Mouse (Mus musculus): ENCODE measurements around the gene Cfap299. TPM values are rescaled to one million over a fixed set of nuclear protein-coding genes. Genes with fewer than 3 reads are reported as not detected.

Gene Cfap299
- polyA plus RNA-seq, 1 experiment from 2014 or later, result 1.5 TPM

DNA sequence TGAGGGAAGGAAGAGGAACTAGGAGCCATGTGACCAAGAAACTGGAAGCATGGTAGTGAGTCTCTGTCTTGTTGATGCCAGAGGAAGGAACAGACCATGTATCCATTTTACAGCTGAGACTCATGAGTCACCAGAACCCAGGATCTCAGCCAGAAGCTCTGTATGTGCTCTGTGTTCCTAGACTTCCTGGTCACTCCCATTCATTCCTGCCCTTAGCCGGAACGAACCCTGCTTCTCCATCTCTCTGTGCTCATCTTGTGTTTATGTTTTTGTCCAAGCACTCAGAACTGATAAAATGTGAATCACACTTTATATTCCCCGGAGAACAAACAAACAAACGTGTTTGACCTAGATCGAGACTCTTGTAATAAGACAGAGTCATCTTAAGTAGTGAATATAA lies 36.2 kb downstream of the Cfap299 start:
- Histone ChIP-seq H3K4me2 (ENCODE audit: low read length) (no peak overlapping the region), H3K4me1 (ENCODE audit: control insufficient read depth, insufficient read depth, low read length) (no peaks in the 10 kb centered on the region), H3K27me3 (replicated peaks; ENCODE audit: control insufficient read depth, insufficient read depth, low read length) (no peaks in the 10 kb centered on the region), H3K9ac (ENCODE audit: low read length) (no peak overlapping the region), H3K36me3 (ENCODE audit: control insufficient read depth, insufficient read depth, low read length) (no peaks in the 10 kb centered on the region), H3K9me3 (replicated peaks; ENCODE audit: control insufficient read depth, low read length) (no peaks in the 10 kb centered on the region), H3K4me3 (ENCODE audit: low read depth, low read length) (no peak overlapping the region), H3K27ac (ENCODE audit: low read depth, low read length) (no peak overlapping the region)
- no peak for DNase-seq (ENCODE audit: low spot score)
- ATAC-seq, result no peak
- 85% methylated on average over 5 of the region's 5 CpGs for WGBS

DNA sequence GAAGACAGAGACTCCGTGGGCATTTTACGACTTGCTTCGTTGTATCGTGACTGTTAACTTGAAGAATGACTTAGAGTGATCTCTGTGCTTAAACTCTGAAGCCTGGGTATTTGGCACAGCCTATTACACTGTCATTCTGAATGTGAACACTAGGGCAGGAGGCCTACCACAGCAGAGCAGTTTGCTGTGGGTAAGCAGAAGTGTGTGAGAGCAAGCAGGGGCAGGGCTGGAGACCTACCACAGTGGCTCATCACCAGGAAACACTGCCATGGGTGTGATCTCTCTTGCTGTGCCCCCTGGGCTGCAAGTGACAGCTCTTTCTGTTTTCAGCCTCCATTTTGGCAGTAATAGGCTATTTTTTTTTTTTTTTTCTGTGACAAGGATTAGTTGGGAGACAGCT lies 39.7 kb downstream of the Cfap299 start:
- ATAC-seq, result peak; percentile 58; the same call in 1 of the 2 replicates
- no peak overlapping the region for H3K4me3 ChIP-seq (ENCODE audit: low read depth, low read length)
- no peak overlapping the region for H3K4me2 ChIP-seq (ENCODE audit: low read length)
- 81% methylated on average over 4 of the region's 4 CpGs for WGBS
- no peaks in the 10 kb centered on the region for H3K4me1 ChIP-seq (ENCODE audit: control insufficient read depth, insufficient read depth, low read length)
- no peaks in the 10 kb centered on the region for H3K9me3 ChIP-seq (replicated peaks; ENCODE audit: control insufficient read depth, low read length)
- no peaks in the 10 kb centered on the region for H3K36me3 ChIP-seq (ENCODE audit: control insufficient read depth, insufficient read depth, low read length)
- H3K27me3 ChIP-seq (replicated peaks; ENCODE audit: control insufficient read depth, insufficient read depth, low read length), result no peaks in the 10 kb centered on the region
- H3K27ac ChIP-seq (ENCODE audit: low read depth, low read length), result no peak overlapping the region
- no peak overlapping the region for H3K9ac ChIP-seq (ENCODE audit: low read length)
- peak; percentile 33 for DNase-seq (ENCODE audit: low spot score)

DNA sequence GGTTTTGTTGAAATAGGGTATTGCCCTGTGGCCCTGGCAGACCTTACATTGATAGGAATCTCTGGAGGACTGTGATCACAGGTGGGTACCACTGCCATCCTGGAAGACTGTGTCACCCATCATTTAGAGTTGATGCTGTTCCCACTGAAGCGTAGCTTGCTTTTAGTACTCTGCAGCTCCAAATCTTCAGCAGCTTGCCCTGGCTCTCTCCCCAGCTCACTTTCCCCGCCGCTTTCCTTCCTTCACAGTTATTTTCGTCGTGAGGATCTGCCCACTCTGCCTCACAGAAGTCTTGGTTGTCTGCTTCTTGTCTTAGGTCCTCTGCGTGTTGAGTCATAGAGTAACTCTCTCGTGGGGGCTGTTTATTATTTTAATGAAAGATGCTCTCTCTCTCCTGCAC lies 40.3 kb downstream of the Cfap299 start:
- DNase-seq (ENCODE audit: low spot score), result no peak
- no peak for ATAC-seq
- H3K4me1 ChIP-seq (ENCODE audit: control insufficient read depth, insufficient read depth, low read length), result no peaks in the 10 kb centered on the region

DNA sequence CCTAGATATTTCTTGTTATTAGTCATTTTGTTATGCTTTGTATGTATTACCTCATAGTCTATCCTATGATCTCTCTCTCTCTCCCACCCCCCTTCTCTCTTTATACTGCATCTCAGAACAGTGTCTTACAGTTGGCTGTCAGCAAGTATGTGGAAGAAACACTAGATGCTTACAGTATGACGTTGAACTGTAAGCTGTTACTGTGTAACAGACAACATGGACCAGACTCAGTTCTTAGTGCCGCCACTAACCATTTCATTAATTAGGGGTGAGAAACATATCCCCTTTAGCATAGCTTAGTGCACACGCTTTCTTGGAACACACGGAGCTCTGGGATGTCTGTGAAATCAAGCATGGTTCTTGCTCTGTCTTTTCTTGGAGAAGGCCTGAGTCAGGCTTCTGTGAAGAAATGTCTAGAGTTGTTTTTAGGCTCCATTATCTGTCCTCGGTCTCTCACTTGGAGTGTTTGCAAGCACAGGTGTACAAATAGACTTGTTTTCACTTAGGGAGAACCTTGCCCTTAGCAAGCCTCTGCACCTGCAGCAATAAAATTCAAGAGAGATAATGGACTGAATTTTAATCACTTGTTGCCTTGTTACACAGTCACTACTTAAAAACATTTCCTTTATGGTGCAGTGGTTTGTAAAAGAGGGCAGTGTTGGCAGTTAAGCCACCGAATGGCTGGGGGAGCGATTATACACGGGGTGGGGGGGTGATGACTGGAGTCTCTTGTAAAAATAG lies 47.1 kb downstream of the Cfap299 start:
- no peak overlapping the region for H3K27ac ChIP-seq (ENCODE audit: low read depth, low read length)
- 27% methylated on average over 8 of the region's 8 CpGs for WGBS
- no peaks in the 10 kb centered on the region for H3K9me3 ChIP-seq (replicated peaks; ENCODE audit: control insufficient read depth, low read length)
- ATAC-seq (0 out of 2 replicates have a peak, but pooled peaks have one; percentile 29), DNase-seq (ENCODE audit: low spot score) (peak; percentile 25)
- H3K4me2 ChIP-seq (ENCODE audit: low read length), result no peak overlapping the region
- no peaks in the 10 kb centered on the region for H3K36me3 ChIP-seq (ENCODE audit: control insufficient read depth, insufficient read depth, low read length)
- no peaks in the 10 kb centered on the region for H3K27me3 ChIP-seq (replicated peaks; ENCODE audit: control insufficient read depth, insufficient read depth, low read length)
- H3K4me3 ChIP-seq (ENCODE audit: low read depth, low read length), result no peak overlapping the region
- H3K9ac ChIP-seq (ENCODE audit: low read length), result no peak overlapping the region
- H3K4me1 ChIP-seq (ENCODE audit: control insufficient read depth, insufficient read depth, low read length), result no peaks in the 10 kb centered on the region; the same call in 1 of the 2 replicates

More for the DNA sequence above, 40.3 kb downstream of the Cfap299 start:
- no peak overlapping the region for H3K27ac ChIP-seq (ENCODE audit: low read depth, low read length)
- H3K9me3 ChIP-seq (replicated peaks; ENCODE audit: control insufficient read depth, low read length), result no peaks in the 10 kb centered on the region
- 74% methylated on average over 7 of the region's 7 CpGs for WGBS
- no peaks in the 10 kb centered on the region for H3K36me3 ChIP-seq (ENCODE audit: control insufficient read depth, insufficient read depth, low read length)
- no peak overlapping the region for H3K9ac ChIP-seq (ENCODE audit: low read length)
- H3K4me2 ChIP-seq (ENCODE audit: low read length), result no peak overlapping the region
- H3K4me3 ChIP-seq (ENCODE audit: low read depth, low read length), result no peak overlapping the region
- H3K27me3 ChIP-seq (replicated peaks; ENCODE audit: control insufficient read depth, insufficient read depth, low read length), result no peaks in the 10 kb centered on the region

DNA sequence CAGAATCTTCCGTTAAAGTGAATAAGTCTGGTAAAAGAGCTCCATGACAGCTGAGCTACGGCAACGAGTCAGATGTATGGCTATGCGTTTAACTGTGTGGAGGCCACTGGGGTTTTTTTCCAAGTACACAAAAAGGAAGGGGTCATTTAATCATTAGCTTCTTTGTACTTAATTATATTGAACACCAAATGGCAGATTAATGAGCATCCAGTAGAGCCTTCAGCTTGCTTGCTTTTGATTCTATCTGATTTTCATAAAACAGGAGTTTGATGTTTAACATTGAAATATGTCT lies 47.6 kb downstream of the Cfap299 start:
- ATAC-seq (no peak), DNase-seq (ENCODE audit: low spot score) (no peak)
- H3K9me3 ChIP-seq (replicated peaks; ENCODE audit: control insufficient read depth, low read length), result no peaks in the 10 kb centered on the region
- no peaks in the 10 kb centered on the region for H3K36me3 ChIP-seq (ENCODE audit: control insufficient read depth, insufficient read depth, low read length)
- no peak overlapping the region for H3K9ac ChIP-seq (ENCODE audit: low read length)
- 10% methylated on average over 4 of the region's 4 CpGs for WGBS
- H3K4me1 ChIP-seq (ENCODE audit: control insufficient read depth, insufficient read depth, low read length), result no peaks in the 10 kb centered on the region; the same call in 1 of the 2 replicates
- no peak overlapping the region for H3K4me3 ChIP-seq (ENCODE audit: low read depth, low read length)
- H3K27me3 ChIP-seq (replicated peaks; ENCODE audit: control insufficient read depth, insufficient read depth, low read length), result no peaks in the 10 kb centered on the region
- H3K4me2 ChIP-seq (ENCODE audit: low read length), result no peak overlapping the region
- H3K27ac ChIP-seq (ENCODE audit: low read depth, low read length), result no peak overlapping the region

DNA sequence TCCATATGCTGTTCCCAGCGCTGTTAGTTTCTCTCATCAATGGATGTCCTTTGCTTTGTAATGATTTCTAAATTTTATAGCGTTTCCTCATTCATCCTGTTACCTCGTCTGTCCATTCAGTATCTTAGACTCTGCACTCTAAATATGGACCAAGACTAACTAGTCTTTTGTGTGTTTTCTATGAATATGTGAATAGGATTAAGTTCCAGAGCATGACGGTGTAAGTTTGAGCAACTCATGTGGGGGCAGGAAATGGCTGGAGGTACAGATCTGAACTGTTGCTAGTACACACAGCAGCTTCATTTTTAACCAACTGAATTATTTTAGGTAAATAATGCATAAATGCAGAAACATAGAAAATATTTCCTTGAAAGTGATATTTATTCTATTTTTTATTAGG lies 51.3 kb downstream of the Cfap299 start:
- Histone ChIP-seq H3K9ac (ENCODE audit: low read length) (no peak overlapping the region), H3K27ac (ENCODE audit: low read depth, low read length) (no peak overlapping the region), H3K36me3 (ENCODE audit: control insufficient read depth, insufficient read depth, low read length) (no peaks in the 10 kb centered on the region), H3K4me1 (ENCODE audit: control insufficient read depth, insufficient read depth, low read length) (no peaks in the 10 kb centered on the region; the same call in 1 of the 2 replicates), H3K4me2 (ENCODE audit: low read length) (no peak overlapping the region), H3K4me3 (ENCODE audit: low read depth, low read length) (no peak overlapping the region), H3K9me3 (replicated peaks; ENCODE audit: control insufficient read depth, low read length) (no peaks in the 10 kb centered on the region), H3K27me3 (replicated peaks; ENCODE audit: control insufficient read depth, insufficient read depth, low read length) (no peaks in the 10 kb centered on the region)
- DNase-seq (ENCODE audit: low spot score) (no peak), ATAC-seq (no peak)
- WGBS, result 78% methylated on average over 4 of the region's 4 CpGs

DNA sequence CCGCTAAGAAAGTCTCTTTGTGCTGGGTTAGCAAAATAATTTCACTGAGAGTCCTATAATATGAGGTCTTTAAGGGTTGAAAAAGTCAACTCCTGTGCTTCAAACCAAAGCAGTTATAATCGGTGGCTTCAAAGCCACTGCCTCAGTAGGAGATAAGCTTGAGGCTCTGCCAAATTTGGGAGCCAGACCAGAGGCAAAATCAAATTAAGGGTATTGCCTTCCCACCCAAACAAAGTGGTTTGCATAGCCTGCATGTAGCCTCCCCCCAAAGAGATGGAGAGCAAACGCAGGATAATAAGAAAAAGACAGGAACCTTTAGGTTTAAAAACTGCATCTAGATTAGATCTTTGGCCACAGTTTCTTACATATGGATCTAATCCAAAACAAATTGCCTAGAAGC lies 58.0 kb downstream of the Cfap299 start:
- no peaks in the 10 kb centered on the region for H3K36me3 ChIP-seq (ENCODE audit: control insufficient read depth, insufficient read depth, low read length)
- H3K4me3 ChIP-seq (ENCODE audit: low read depth, low read length), result no peak overlapping the region
- no peaks in the 10 kb centered on the region for H3K27me3 ChIP-seq (replicated peaks; ENCODE audit: control insufficient read depth, insufficient read depth, low read length)
- H3K9me3 ChIP-seq (replicated peaks; ENCODE audit: control insufficient read depth, low read length), result no peaks in the 10 kb centered on the region
- H3K9ac ChIP-seq (ENCODE audit: low read length), result no peak overlapping the region
- no peak for DNase-seq (ENCODE audit: low spot score)
- WGBS, result 61% methylated on average over 3 of the region's 3 CpGs
- ATAC-seq, result no peak
- H3K27ac ChIP-seq (ENCODE audit: low read depth, low read length), result no peak overlapping the region
- no peaks in the 10 kb centered on the region for H3K4me1 ChIP-seq (ENCODE audit: control insufficient read depth, insufficient read depth, low read length)
- H3K4me2 ChIP-seq (ENCODE audit: low read length), result no peak overlapping the region

DNA sequence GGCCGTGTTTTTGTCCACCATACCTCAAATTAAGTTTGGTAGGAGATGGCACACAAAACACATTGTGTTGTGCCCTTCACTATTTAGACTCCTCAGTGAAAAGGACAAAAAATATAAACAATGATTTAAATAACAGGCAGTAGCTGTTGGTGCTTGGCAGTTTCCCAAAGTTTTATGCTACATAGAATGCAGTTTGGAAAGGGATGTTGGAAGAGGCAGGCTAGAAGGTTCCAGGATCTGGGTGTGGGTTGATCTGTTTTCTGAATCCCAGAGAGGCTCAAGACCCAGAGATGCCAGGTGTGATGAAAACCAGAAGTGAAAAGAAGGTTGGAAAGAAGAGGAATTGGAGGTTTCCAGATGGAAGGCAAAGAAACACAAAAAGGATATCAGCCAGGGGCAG lies 73.1 kb downstream of the Cfap299 start:
- Histone ChIP-seq H3K27ac (ENCODE audit: low read depth, low read length) (no peak overlapping the region), H3K9ac (ENCODE audit: low read length) (no peak overlapping the region), H3K4me1 (ENCODE audit: control insufficient read depth, insufficient read depth, low read length) (no peaks in the 10 kb centered on the region), H3K4me2 (ENCODE audit: low read length) (no peak overlapping the region), H3K36me3 (ENCODE audit: control insufficient read depth, insufficient read depth, low read length) (no peaks in the 10 kb centered on the region), H3K27me3 (replicated peaks; ENCODE audit: control insufficient read depth, insufficient read depth, low read length) (no peaks in the 10 kb centered on the region), H3K9me3 (replicated peaks; ENCODE audit: control insufficient read depth, low read length) (no peaks in the 10 kb centered on the region), H3K4me3 (ENCODE audit: low read depth, low read length) (no peak overlapping the region)
- ATAC-seq (no peak), DNase-seq (ENCODE audit: low spot score) (no peak)
- 81% methylated on average over 1 of the region's 1 CpGs for whole genome bisulfite sequencing

DNA sequence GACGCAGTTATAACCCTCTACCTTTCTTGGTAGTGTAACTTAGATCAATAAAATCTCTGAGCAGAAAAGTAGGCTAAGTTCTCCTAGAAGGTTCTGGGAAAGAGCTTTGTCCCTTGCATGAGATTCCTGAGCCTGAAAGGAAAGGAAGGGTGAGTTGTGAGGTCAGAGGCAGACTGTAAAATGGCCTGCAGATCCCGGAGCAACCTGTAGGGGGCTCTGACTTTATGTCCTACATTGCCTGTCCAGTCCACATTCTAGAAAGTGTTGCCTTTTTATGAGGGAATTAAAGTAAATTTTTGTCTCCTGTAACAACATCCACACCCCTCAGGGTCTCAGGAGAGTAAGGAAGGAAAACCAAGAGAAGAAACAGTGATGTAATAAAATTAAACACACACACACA lies 81.0 kb downstream of the Cfap299 start:
- H3K4me2 ChIP-seq (ENCODE audit: low read length), result no peak overlapping the region
- DNase-seq (ENCODE audit: low spot score) (peak; percentile 13), ATAC-seq (no peak)
- no peaks in the 10 kb centered on the region for H3K27me3 ChIP-seq (replicated peaks; ENCODE audit: control insufficient read depth, insufficient read depth, low read length)
- H3K36me3 ChIP-seq (ENCODE audit: control insufficient read depth, insufficient read depth, low read length), result no peaks in the 10 kb centered on the region
- no peaks in the 10 kb centered on the region for H3K9me3 ChIP-seq (replicated peaks; ENCODE audit: control insufficient read depth, low read length)
- no peak overlapping the region for H3K4me3 ChIP-seq (ENCODE audit: low read depth, low read length)
- no peak overlapping the region for H3K9ac ChIP-seq (ENCODE audit: low read length)
- no peaks in the 10 kb centered on the region for H3K4me1 ChIP-seq (ENCODE audit: control insufficient read depth, insufficient read depth, low read length)
- no peak overlapping the region for H3K27ac ChIP-seq (ENCODE audit: low read depth, low read length)
- WGBS, result 72% methylated on average over 2 of the region's 2 CpGs
